Mouse (Mus musculus) left cerebral cortex, adult 2 months (tissue): ENCODE measurements around the gene Rabggta. TPM values are rescaled to one million over a fixed set of nuclear protein-coding genes. Genes with fewer than 3 reads are reported as not detected.

Experiments used
- DNase-seq, 2 experiments: peaks; one replicate each; pipeline ENCODE4 v3.0.0; 2021 to 2022; ENCODE audit warnings: low spot score in 2 of 2, mixed read lengths in 1 of 2; ENCODE audit errors: extremely low spot score in 1 of 2
- H3K27ac ChIP-seq: fragments of 200-600 bp; 2 replicates; pipeline ENCODE4 v1.8.1; 2022
- H3K4me3 ChIP-seq: fragments of 200-600 bp; 2 replicates; pipeline ENCODE4 v1.8.1; 2022
- CTCF ChIP-seq: fragments of 200-600 bp; IDR thresholded peaks from 2 replicates; pipeline ENCODE4 v1.8.1; 2022; ENCODE audit warnings: antibody characterized with exemption, mild to moderate bottlenecking, moderate library complexity
- intact Hi-C: fragments of 180-260 bp; cut with DNase I; formaldehyde crosslinking; loops from one replicate; pipeline ENCODE4 v1.15.1; 2025
- total RNA-seq, 2 experiments: library from RNA; stranded (reverse); gene quantifications; 2 replicates each; pipeline ENCODE4 v1.2.3; 2021

Gene Rabggta
- total RNA-seq, 2 experiments from 2014 or later, result 50.2 to 51.3 TPM

DNA sequence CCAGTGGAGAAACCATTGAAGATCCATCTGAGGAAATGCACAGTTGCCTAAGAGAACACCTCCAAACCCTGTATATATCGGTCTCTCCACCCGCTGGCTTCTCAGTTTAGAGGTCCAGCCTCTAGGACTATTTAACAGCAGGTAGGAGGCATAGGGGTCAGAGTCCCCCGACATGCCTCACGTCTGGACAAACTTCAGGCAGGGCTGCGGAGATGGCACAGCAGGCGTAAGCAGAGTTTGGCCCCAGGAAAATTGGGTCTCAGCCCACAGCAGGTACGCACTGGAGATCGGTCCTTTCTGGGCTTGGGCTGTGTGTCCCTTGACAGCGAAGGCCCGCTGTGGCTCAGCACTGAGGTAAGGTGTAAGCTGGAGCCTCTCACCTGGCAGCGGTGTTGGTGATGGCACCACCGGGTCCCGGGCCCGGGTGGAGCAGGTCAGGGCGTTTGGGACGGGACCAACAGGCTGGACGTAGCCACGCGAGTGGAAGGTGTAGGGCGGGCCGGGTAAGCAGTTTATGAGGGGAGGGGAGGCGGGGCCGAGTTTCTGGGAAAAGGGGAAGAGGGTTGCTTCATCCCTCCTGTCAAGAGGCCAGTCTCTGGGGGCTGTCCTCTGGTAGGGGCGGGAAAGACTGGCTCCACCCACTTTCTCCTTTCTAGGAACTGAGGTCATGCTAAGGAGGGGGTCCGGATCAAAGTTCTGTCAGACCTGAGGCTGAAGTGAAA, 8.9 kb downstream of the Rabggta start:
- DNase-seq, result no peak
- no peak overlapping the region for H3K4me3 ChIP-seq
- intact Hi-C loops, result no loop called here
- H3K27ac ChIP-seq, result no peak overlapping the region
- TF ChIP-seq CTCF, result no peak

DNA sequence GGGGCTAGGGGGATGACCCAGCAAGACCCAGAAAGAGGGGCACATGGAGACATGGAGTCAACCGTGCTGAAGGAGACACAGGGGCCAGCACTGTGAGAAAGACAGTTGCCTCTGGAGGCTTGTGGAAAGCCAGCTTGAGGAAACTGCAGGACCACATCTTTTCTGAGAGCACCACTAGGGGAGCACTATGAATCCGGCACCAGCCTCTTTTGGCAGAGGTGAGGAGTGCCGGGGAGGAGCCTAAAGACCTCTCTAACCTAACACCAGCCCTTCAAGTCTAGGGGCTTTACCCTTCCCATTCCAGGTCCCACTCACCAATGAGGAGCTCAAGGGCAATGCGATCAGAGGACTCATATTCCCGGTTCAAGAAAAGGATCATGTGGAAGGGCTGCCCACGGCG, 10.3 kb downstream of the Rabggta start:
- H3K27ac ChIP-seq, result no peak overlapping the region
- DNase-seq, result no peak
- no peak overlapping the region for H3K4me3 ChIP-seq
- intact Hi-C loops, result no loop called here
- no peak; the same call in 1 of the 2 replicates for TF ChIP-seq CTCF

GRCm38 (mm10) chr14:55709509-55709908, 12.6 kb downstream of the Rabggta start:
- intact Hi-C loops, result no loop called here

GRCm38 (mm10) chr14:55707397-55707796, 14.7 kb downstream of the Rabggta start:
- Histone ChIP-seq H3K27ac (no peak overlapping the region), H3K4me3 (no peak overlapping the region)
- DNase-seq, result no peak
- intact Hi-C loops, result no loop called here
- TF ChIP-seq CTCF, result no peak

More at GRCm38 (mm10) chr14:55709509-55709908, 12.6 kb downstream of the Rabggta start:
- no peak for TF ChIP-seq CTCF
- Histone ChIP-seq H3K4me3 (no peak overlapping the region), H3K27ac (no peak overlapping the region)
- DNase-seq, result no peak

GRCm38 (mm10) chr14:55706051-55706600, 15.9 kb downstream of the Rabggta start:
- intact Hi-C loops, result no loop called here
- no peak overlapping the region for H3K27ac ChIP-seq
- no peak for DNase-seq
- H3K4me3 ChIP-seq, result no peak overlapping the region
- TF ChIP-seq CTCF, result no peak

GRCm38 (mm10) chr14:55702761-55703160, 19.3 kb downstream of the Rabggta start:
- no peak overlapping the region for H3K4me3 ChIP-seq
- no peak for TF ChIP-seq CTCF
- intact Hi-C loops, result no loop called here
- no peak overlapping the region for H3K27ac ChIP-seq
- DNase-seq, result no peak

DNA sequence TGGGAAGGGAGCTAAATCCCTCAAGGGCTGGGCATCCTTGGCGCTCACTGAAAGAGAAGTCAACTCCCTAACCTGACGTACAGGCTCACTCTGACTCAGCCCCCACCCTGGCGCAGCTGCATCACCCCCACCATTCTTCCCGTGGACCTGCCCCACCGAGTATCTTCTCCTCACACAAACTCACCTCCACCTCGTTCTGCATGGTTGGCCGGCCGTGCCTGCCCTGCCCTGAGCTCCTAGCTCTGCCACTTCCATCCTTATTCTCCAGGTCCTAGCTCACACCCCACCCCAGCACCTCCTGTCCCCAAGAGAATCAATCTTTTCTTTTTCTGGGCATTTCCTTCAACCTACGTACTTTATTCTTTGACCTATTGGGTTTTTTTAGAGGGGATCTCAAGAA, 20.9 kb downstream of the Rabggta start:
- Histone ChIP-seq H3K4me3 (no peak overlapping the region), H3K27ac (no peak overlapping the region)
- no peak for TF ChIP-seq CTCF
- DNase-seq, result no peak
- intact Hi-C loops, result no loop called here

DNA sequence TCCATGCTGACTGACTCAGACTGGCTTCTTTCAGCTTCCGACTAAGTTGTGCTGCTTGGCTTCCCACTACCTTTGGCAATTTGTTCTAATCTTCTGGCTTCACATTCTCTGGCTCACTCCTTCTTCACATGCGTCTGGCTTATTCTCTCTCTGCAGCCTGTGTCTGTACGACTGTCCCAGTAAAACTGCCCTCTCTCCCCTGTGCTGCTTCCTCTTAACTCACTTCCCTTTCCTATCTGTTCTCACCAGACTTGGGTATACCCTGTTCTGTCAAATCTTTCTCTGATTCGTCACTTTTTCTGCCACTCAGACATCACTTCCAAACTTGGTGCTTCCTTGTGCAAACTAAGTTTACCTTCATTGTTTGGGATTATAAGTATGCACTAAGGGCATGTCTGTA, 24.8 kb downstream of the Rabggta start:
- Histone ChIP-seq H3K4me3 (no peak overlapping the region), H3K27ac (no peak overlapping the region)
- intact Hi-C loops, result no loop called here
- no peak for DNase-seq
- no peak for TF ChIP-seq CTCF

DNA sequence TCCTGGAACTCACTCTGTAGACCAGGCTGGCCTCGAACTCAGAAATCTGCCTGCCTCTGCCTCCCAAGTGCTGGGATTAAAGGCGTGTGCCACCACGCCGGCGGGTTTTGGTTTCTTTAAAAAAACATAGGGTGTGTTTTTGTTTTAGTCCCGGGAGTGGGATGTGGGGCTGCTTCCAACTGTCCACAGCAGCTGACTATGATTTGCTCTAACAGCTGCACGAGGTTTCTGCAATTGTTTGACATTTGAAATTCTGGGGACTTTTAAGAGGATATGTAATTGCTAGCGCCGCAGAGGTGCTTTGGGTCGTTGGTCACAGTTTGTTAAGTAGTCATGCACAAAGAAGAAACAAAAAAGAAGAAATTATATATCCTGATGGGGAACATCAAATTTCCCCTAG, 32.6 kb downstream of the Rabggta start:
- no peak for DNase-seq
- intact Hi-C loops, result no loop called here
- no peak overlapping the region for H3K4me3 ChIP-seq
- H3K27ac ChIP-seq, result no peak overlapping the region
- TF ChIP-seq CTCF, result no peak

- peak overlapping the region; percentile 68 for H3K4me3 ChIP-seq
- TF ChIP-seq CTCF, result no peak
- intact Hi-C loops, result loop anchor here (1.0 kb wide), 1 partner anchor 61 kb away; no protein-coding TSS in a partner anchor
- DNase-seq, result no peak
- peak overlapping the region; percentile 47 for H3K27ac ChIP-seq
These were observed 40.0 kb downstream of the Rabggta start for GRCm38 (mm10) chr14:55682118-55682493.

DNA sequence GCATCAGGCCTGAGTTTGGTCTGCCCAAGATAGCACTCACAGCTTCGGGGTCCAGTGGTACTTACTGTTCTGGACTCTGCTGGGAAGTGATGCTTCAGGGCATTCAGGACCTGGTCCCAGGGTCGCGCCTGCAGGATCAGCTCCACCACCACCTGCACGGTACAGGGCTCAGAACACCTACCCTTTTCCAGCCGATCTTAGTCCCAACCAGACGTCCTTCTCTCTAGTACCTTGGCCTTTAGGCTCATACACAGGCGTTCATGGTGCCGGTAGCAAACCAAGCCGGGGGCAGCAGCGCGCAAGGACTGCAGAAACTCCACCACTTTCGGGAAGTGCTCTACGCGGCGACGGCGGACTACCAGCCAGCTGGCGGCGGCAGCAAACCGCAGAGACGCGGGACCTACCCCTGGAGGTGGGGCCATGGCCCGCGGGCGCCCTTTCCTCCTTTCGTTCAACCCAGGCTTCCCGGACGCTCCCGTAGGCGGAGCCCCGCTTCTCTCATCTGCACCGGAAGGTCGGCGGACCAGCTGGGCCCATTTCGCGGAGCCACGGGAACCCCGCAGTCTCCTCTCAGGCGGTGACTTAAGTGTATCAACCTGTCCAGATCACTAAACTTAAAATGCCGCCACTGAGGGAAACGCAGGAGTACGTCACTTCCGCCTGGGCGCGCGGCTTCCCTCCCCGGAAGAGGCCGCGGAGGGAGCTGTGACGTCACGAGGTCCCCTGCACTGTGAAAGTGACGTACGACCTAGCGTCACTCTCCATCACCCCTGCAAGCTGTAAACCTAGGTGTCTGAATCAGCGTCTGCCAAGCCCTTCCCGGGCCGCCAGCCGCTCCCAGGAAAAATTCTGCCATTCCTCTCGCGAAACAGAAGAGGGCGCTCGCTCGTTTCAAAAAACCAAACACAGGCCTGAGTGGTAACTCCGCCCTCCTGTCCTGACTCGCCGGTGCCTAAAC, 40.6 kb downstream of the Rabggta start, which contains the start of gene Tinf2:
Gene Tinf2, minus strand, starts transcription at position 661 of the 958 bp plus-strand sequence.
- peak; percentile 81 for TF ChIP-seq CTCF
- H3K4me3 ChIP-seq, result peak within 1 kb of the TSS; percentile 68
- peak within 1 kb of the TSS; percentile 47 for H3K27ac ChIP-seq
- intact Hi-C loops, result loop anchor here (1.0 to 2.0 kb wide), 2 partner anchors 41 to 62 kb away; partner anchors contain the start of gene Rabggta
- DNase-seq, result peak; percentile 95

DNA sequence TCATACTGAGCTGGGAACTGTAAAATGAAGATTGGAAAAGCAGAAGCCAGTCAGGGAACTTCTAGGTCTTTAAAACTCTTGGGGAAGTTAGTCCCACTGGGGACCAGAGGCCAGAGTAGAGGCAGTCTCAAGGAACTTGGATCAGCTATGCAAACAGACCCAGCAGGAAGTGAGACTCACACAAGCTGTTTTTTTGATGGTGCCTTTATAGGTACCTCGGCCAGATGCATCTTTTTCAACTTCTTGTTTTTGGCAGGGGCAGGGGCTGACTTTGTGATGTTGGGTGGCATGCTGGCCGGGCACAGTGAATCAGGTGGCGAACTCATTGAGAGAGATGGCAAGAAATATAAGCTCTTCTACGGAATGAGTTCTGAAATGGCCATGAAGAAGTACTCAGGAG, 44.4 kb downstream of the Rabggta start:
- H3K4me3 ChIP-seq, result no peak overlapping the region
- TF ChIP-seq CTCF, result no peak
- no peak for DNase-seq
- H3K27ac ChIP-seq, result no peak overlapping the region
- intact Hi-C loops, result no loop called here
